Mouse (Mus musculus) spleen, postnatal 36 days (tissue): Measurements from ENCODE around the gene Dedd2.
"Not testable (repeated sequence)": the region's sequence is repeated elsewhere in the genome, so short reads cannot be mapped to it uniquely, and the experiment has no call there.

ENCODE experiments used
- DNase-seq, 2 experiments: peaks; one replicate each; pipeline ENCODE4 v3.0.0; 2022; ENCODE audit warnings: low spot score in 2 of 2, mixed read lengths in 1 of 2

The Dedd2 gene

GRCm38 (mm10) chr7:25220457-25221101 lies at the start of gene Dedd2:
TSS of gene Dedd2 (minus strand) at chr7:25220615.
- DNase-seq: peak in 1 of 2 experiments; percentile 43

- peak in 1 of 2 experiments; percentile 54 for DNase-seq
Measured at GRCm38 (mm10) chr7:25269545-25270271, 49.3 kb upstream of the Dedd2 start.

GRCm38 (mm10) chr7:25269029-25269428 lies 48.6 kb upstream of the Dedd2 start:
- peak in 1 of 2 experiments; percentile 21 for DNase-seq

- no peak for DNase-seq
Measured at GRCm38 (mm10) chr7:25268588-25268987, 48.2 kb upstream of the Dedd2 start.

GRCm38 (mm10) chr7:25267751-25268463 lies 47.5 kb upstream of the Dedd2 start:
- peak; percentile 100 for DNase-seq

- DNase-seq: peak; percentile 99 to 100
Measured at GRCm38 (mm10) chr7:25267301-25267750, 46.9 kb upstream of the Dedd2 start, which contains the start of gene Cic. TSS of gene Cic (plus strand) at chr7:25267704.

GRCm38 (mm10) chr7:25266180-25266962 lies 46.0 kb upstream of the Dedd2 start:
- peak in 1 of 2 experiments; percentile 14 for DNase-seq

- DNase-seq: not testable (repeated sequence)
Measured at GRCm38 (mm10) chr7:25265743-25266142, 45.3 kb upstream of the Dedd2 start.

- no peak for DNase-seq
Measured at GRCm38 (mm10) chr7:25263968-25264870, 43.8 kb upstream of the Dedd2 start.

GRCm38 (mm10) chr7:25261896-25262295 lies 41.5 kb upstream of the Dedd2 start:
- DNase-seq: no peak

- DNase-seq: no peak
Measured at GRCm38 (mm10) chr7:25251822-25252221, 31.4 kb upstream of the Dedd2 start.

- DNase-seq: peak in 1 of 2 experiments; percentile 45
Measured at GRCm38 (mm10) chr7:25251071-25251791, 30.8 kb upstream of the Dedd2 start.

GRCm38 (mm10) chr7:25250141-25250972 lies 29.9 kb upstream of the Dedd2 start, which contains the start of gene Erf:
TSS of gene Erf (minus strand) at chr7:25250761.
- peak; percentile 92 to 93 for DNase-seq

GRCm38 (mm10) chr7:25249314-25250140 lies 29.1 kb upstream of the Dedd2 start:
- peak; percentile 74 to 78 for DNase-seq

- no peak for DNase-seq
Measured at GRCm38 (mm10) chr7:25248846-25249313, 28.5 kb upstream of the Dedd2 start.

GRCm38 (mm10) chr7:25248018-25248647 lies 27.7 kb upstream of the Dedd2 start:
- no peak for DNase-seq

- DNase-seq: no peak
Measured at GRCm38 (mm10) chr7:25247498-25247897, 27.1 kb upstream of the Dedd2 start.
